Mouse (Mus musculus) liver, embryonic 12.5 days (tissue): ENCODE results near the gene Fam43a. TPM values are rescaled to one million over a fixed set of nuclear protein-coding genes. Genes with fewer than 3 reads are reported as not detected.

Source experiments
- ATAC-seq: fragments of 200-750 bp; cut with Nextera tagmentation; 2 replicates; pipeline ENCODE4 v1.8.0; 2017; ENCODE audit warnings: moderate number of reproducible peaks, mild to moderate bottlenecking, moderate library complexity
- H3K27ac ChIP-seq: fragments of 300-500 bp; sonication (generic); 2 replicates; pipeline ENCODE4 v1.5.1; 2016; ENCODE audit warnings: mild to moderate bottlenecking
- H3K27me3 ChIP-seq: fragments of 300-500 bp; sonication (generic); replicated peaks from 2 replicates; pipeline ENCODE4 v1.6.1; 2016; ENCODE audit warnings: mild to moderate bottlenecking, moderate library complexity
- H3K36me3 ChIP-seq: fragments of 300-500 bp; sonication (generic); 2 replicates; pipeline ENCODE4 v1.6.1; 2016; ENCODE audit warnings: mild to moderate bottlenecking, moderate library complexity
- H3K4me1 ChIP-seq: fragments of 300-500 bp; sonication (generic); 2 replicates; pipeline ENCODE4 v1.6.1; 2016
- H3K4me2 ChIP-seq: fragments of 300-500 bp; sonication (generic); 2 replicates; pipeline ENCODE4 v1.6.1; 2016; ENCODE audit warnings: mild to moderate bottlenecking, moderate library complexity
- H3K4me3 ChIP-seq: fragments of 300-500 bp; sonication (generic); 2 replicates; pipeline ENCODE4 v1.5.1; 2016; ENCODE audit warnings: mild to moderate bottlenecking, moderate library complexity
- H3K9ac ChIP-seq: fragments of 300-500 bp; sonication (generic); 2 replicates; pipeline ENCODE4 v1.6.1; 2016; ENCODE audit warnings: mild to moderate bottlenecking, moderate library complexity
- H3K9me3 ChIP-seq: fragments of 300-500 bp; sonication (generic); replicated peaks from 2 replicates; pipeline ENCODE4 v1.6.1; 2016; ENCODE audit warnings: mild to moderate bottlenecking, moderate library complexity
- WGBS: fragments of 180-500 bp; shearing (Covaris S2); methylation state at CpG from one replicate; pipeline ENCODE4 v1.1.7; 2016; ENCODE audit not compliant: insufficient replicate concordance; 5-methylcytosine and 5-hydroxymethylcytosine counted together
- polyA plus RNA-seq: library from polyadenylated mRNA; unstranded; fragments of >200 nt; fragmentation: Nextera tagmentation; extraction: Ambion mirVana; gene quantifications from 2 replicates; pipeline ENCODE4 v1.2.1, GENCODE M21; 2016

Fam43a gene
- polyA plus RNA-seq, 1 experiment from 2014 or later: 9.2 TPM

- Histone ChIP-seq H3K4me1 (no peaks in the 10 kb centered on the region), H3K27me3 (no peaks in the 10 kb centered on the region), H3K36me3 (peaks cover 97% of the 10 kb centered on the region), H3K27ac (no peak overlapping the region), H3K4me3 (no peak overlapping the region), H3K9me3 (no peaks in the 10 kb centered on the region), H3K4me2 (no peak overlapping the region), H3K9ac (no peak overlapping the region)
- ATAC-seq: no peak
- 66% methylated on average over 7 of the region's 7 CpGs for WGBS
Observed at GRCm38 (mm10) chr16:30575815-30576214, 23.7 kb upstream of the Fam43a start.

- no peak for ATAC-seq
- Histone ChIP-seq H3K36me3 (peaks cover 97% of the 10 kb centered on the region), H3K4me2 (no peak overlapping the region), H3K4me3 (no peak overlapping the region), H3K27me3 (no peaks in the 10 kb centered on the region), H3K9me3 (no peaks in the 10 kb centered on the region), H3K27ac (no peak overlapping the region), H3K9ac (no peak overlapping the region), H3K4me1 (no peaks in the 10 kb centered on the region)
- 74% methylated on average over 1 of the region's 1 CpGs for WGBS
Observed at GRCm38 (mm10) chr16:30576392-30576791, 23.1 kb upstream of the Fam43a start.

GRCm38 (mm10) chr16:30580765-30581164 lies 18.8 kb upstream of the Fam43a start:
- H3K27me3 ChIP-seq: no peaks in the 10 kb centered on the region
- no peak overlapping the region for H3K9ac ChIP-seq
- WGBS: 85% methylated on average over 5 of the region's 5 CpGs
- no peak for ATAC-seq
- H3K4me2 ChIP-seq: no peak overlapping the region
- no peaks in the 10 kb centered on the region; the same call in 1 of the 2 replicates for H3K4me1 ChIP-seq
- H3K9me3 ChIP-seq: no peaks in the 10 kb centered on the region
- no peak overlapping the region for H3K27ac ChIP-seq
- peaks cover 100% of the 10 kb centered on the region for H3K36me3 ChIP-seq
- H3K4me3 ChIP-seq: no peak overlapping the region

- 0 out of 2 replicates have a peak, but pooled peaks cover 7% of the 10 kb centered on the region for H3K27me3 ChIP-seq
- H3K36me3 ChIP-seq: peaks cover 37% of the 10 kb centered on the region
- H3K4me1 ChIP-seq: peaks cover 12% of the 10 kb centered on the region
- 1% methylated on average over 19 of the region's 19 CpGs for WGBS
- no peaks in the 10 kb centered on the region for H3K9me3 ChIP-seq
- peak overlapping the region; percentile 71 for H3K4me2 ChIP-seq
- peak overlapping the region; percentile 64 for H3K27ac ChIP-seq
- H3K9ac ChIP-seq: peak overlapping the region; percentile 82
- peak overlapping the region; percentile 89 for H3K4me3 ChIP-seq
- ATAC-seq: peak; percentile 41
Observed at GRCm38 (mm10) chr16:30586935-30587493, 12.5 kb upstream of the Fam43a start.

- Histone ChIP-seq H3K9ac (peak within 1 kb of the TSS; percentile 82), H3K36me3 (peaks cover 30% of the 10 kb centered on the region), H3K4me2 (peak within 1 kb of the TSS; percentile 71), H3K27me3 (0 out of 2 replicates have a peak, but pooled peaks cover 7% of the 10 kb centered on the region), H3K4me1 (peaks cover 12% of the 10 kb centered on the region), H3K9me3 (no peaks in the 10 kb centered on the region), H3K27ac (peak within 1 kb of the TSS; percentile 64), H3K4me3 (peak within 1 kb of the TSS; percentile 89)
- peak; percentile 93 for ATAC-seq
- WGBS: 4% methylated on average over 35 of the region's 35 CpGs
Observed at GRCm38 (mm10) chr16:30587494-30588327, 11.8 kb upstream of the Fam43a start, which contains the start of gene Lsg1. Lsg1 (minus strand) TSS chr16:30587592.

- Histone ChIP-seq H3K4me2 (no peak overlapping the region), H3K36me3 (peaks cover 2% of the 10 kb centered on the region), H3K27ac (no peak overlapping the region), H3K27me3 (peaks cover 14% of the 10 kb centered on the region; the same call in 1 of the 2 replicates), H3K4me1 (peaks cover 12% of the 10 kb centered on the region), H3K9me3 (no peaks in the 10 kb centered on the region), H3K4me3 (no peak overlapping the region), H3K9ac (no peak overlapping the region)
- 44% methylated on average over 7 of the region's 7 CpGs for WGBS
- no peak for ATAC-seq
Observed at GRCm38 (mm10) chr16:30590264-30591209, 9.0 kb upstream of the Fam43a start.

GRCm38 (mm10) chr16:30591990-30592389 lies 7.5 kb upstream of the Fam43a start:
- Histone ChIP-seq H3K4me2 (no peak overlapping the region), H3K27ac (no peak overlapping the region), H3K27me3 (peaks cover 27% of the 10 kb centered on the region), H3K4me3 (no peak overlapping the region), H3K4me1 (peaks cover 15% of the 10 kb centered on the region), H3K9me3 (no peaks in the 10 kb centered on the region), H3K9ac (no peak overlapping the region), H3K36me3 (no peaks in the 10 kb centered on the region)
- 41% methylated on average over 3 of the region's 3 CpGs for WGBS
- ATAC-seq: no peak

- Histone ChIP-seq H3K27me3 (peaks cover 54% of the 10 kb centered on the region), H3K9me3 (no peaks in the 10 kb centered on the region)
- 34% methylated on average over 3 of the region's 3 CpGs for WGBS
Observed at GRCm38 (mm10) chr16:30595356-30595755, 4.2 kb upstream of the Fam43a start.

GRCm38 (mm10) chr16:30595835-30596557 lies 3.5 kb upstream of the Fam43a start:
- Histone ChIP-seq H3K36me3 (no peaks in the 10 kb centered on the region), H3K4me1 (peaks cover 25% of the 10 kb centered on the region), H3K4me2 (peak overlapping the region; percentile 51; the same call in 1 of the 2 replicates), H3K27ac (no peak overlapping the region), H3K9ac (no peak overlapping the region), H3K4me3 (no peak overlapping the region), H3K9me3 (no peaks in the 10 kb centered on the region), H3K27me3 (peaks cover 57% of the 10 kb centered on the region)
- ATAC-seq: no peak
- WGBS: 48% methylated on average over 14 of the region's 14 CpGs

More at GRCm38 (mm10) chr16:30595356-30595755, 4.2 kb upstream of the Fam43a start:
- Histone ChIP-seq H3K27ac (no peak overlapping the region), H3K4me1 (peaks cover 20% of the 10 kb centered on the region), H3K9ac (no peak overlapping the region), H3K36me3 (no peaks in the 10 kb centered on the region), H3K4me2 (no peak overlapping the region), H3K4me3 (no peak overlapping the region)
- ATAC-seq: no peak

GRCm38 (mm10) chr16:30596959-30597681 lies 2.4 kb upstream of the Fam43a start:
- WGBS: 12% methylated on average over 16 of the region's 16 CpGs
- no peaks in the 10 kb centered on the region for H3K9me3 ChIP-seq
- H3K9ac ChIP-seq: no peak overlapping the region
- no peaks in the 10 kb centered on the region for H3K36me3 ChIP-seq
- H3K27ac ChIP-seq: no peak overlapping the region
- peaks cover 36% of the 10 kb centered on the region for H3K4me1 ChIP-seq
- peak overlapping the region; percentile 51 for H3K4me2 ChIP-seq
- H3K27me3 ChIP-seq: peaks cover 68% of the 10 kb centered on the region
- no peak for ATAC-seq
- H3K4me3 ChIP-seq: 0 out of 2 replicates have a peak overlapping the region, but pooled peaks have one; percentile 23
